Comparison of ENCODE assay signal across 12 mouse cellular contexts in genomic region chr7:64149747-64150146, GRCm38 (mm10). TPM values are rescaled to one million over a fixed set of nuclear protein-coding genes. Genes with fewer than 3 reads are reported as not detected.
DNase-seq lines count a peak whose midpoint lies in the region; ATAC-seq and TF ChIP-seq lines count a peak whose summit lies in the region.
"Had no signal": no experiment of that assay in that cellular context is flagged by ENCODE, and none has a peak within 500 bp of the region (broad histone marks: within the 10 kb centered on the region; RNA-seq: fewer than 3 reads in every experiment).

No protein-coding gene starts in this region.

- H3K27me3 ChIP-seq in hindbrain, embryonic 14.5 days (ENCODE audit: control insufficient read depth, insufficient read depth, low read length): no peaks in the 10 kb centered on the region
- H3K27me3 ChIP-seq in hindbrain, embryonic 10.5 days (ENCODE audit: insufficient read depth, poor library complexity, severe bottlenecking): no peaks in the 10 kb centered on the region
- H3K27me3 ChIP-seq: kidney, embryonic 15.5 days; stomach, embryonic 15.5 days had no signal

- H3K9me3 ChIP-seq in hindbrain, embryonic 14.5 days (ENCODE audit: control insufficient read depth, low read length): no peaks in the 10 kb centered on the region
- H3K9me3 ChIP-seq in hindbrain, embryonic 10.5 days: no peaks in the 10 kb centered on the region
- H3K9me3 ChIP-seq: kidney, embryonic 15.5 days; limb, embryonic 10.5 days; stomach, embryonic 15.5 days had no signal

- H3K4me1 ChIP-seq in hindbrain, embryonic 14.5 days (replicated peaks; ENCODE audit: control insufficient read depth, insufficient read depth, low read length): no peaks in the 10 kb centered on the region
- H3K4me1 ChIP-seq in hindbrain, embryonic 10.5 days (replicated peaks): no peaks in the 10 kb centered on the region
- H3K4me1 ChIP-seq in cortical plate, adult 2 months (ENCODE audit: control insufficient read depth, insufficient read depth, low read length): peaks cover 1% of the 10 kb centered on the region; the same call in 1 of the 2 replicates
- H3K4me1 ChIP-seq: kidney, embryonic 15.5 days; limb, embryonic 10.5 days; stomach, embryonic 15.5 days had no signal

- no peak overlapping the region for H3K4me3 ChIP-seq in hindbrain, embryonic 14.5 days (replicated peaks; ENCODE audit: low read length)
- no peak overlapping the region for H3K4me3 ChIP-seq in hindbrain, embryonic 10.5 days
- H3K4me3 ChIP-seq in cortical plate, adult 2 months (ENCODE audit: insufficient read depth, low read length): no peak overlapping the region
- H3K4me3 ChIP-seq: kidney, embryonic 15.5 days; limb, embryonic 10.5 days; stomach, embryonic 15.5 days had no signal

- peak; percentile 52 for DNase-seq in CD4-positive, CD25-positive, alpha-beta regulatory T cell, adult 2 months (ENCODE audit: low read depth, low spot score)
- DNase-seq in hindbrain, embryonic 14.5 days (ENCODE audit: low spot score): peak; percentile 35
- no peak for DNase-seq in hindbrain, embryonic 10.5 days (ENCODE audit: low spot score)
- peak; percentile 44 for DNase-seq in lung, postnatal 10 days
- no peak for DNase-seq in lung, postnatal 14 days
- no peak for DNase-seq in right cerebral cortex, postnatal 14 days

- ATAC-seq in CD4-positive, CD25-positive, alpha-beta regulatory T cell, adult 4 months: no peak
- no peak for ATAC-seq in hindbrain, embryonic 14.5 days (ENCODE audit: low FRiP score)

- 42% methylated on average over 2 of the region's 2 CpGs for WGBS in hindbrain, embryonic 14.5 days
- 50% methylated on average over 2 of the region's 2 CpGs for WGBS in hindbrain, embryonic 10.5 days

- no peak overlapping the region for H3K4me2 ChIP-seq in hindbrain, embryonic 14.5 days (replicated peaks)
- H3K4me2 ChIP-seq: kidney, embryonic 15.5 days; stomach, embryonic 15.5 days had no signal

- no peak for TF ChIP-seq POLR2A in cortical plate, adult 2 months (IDR thresholded peaks at IDR 0.05; ENCODE audit: extremely low read depth, insufficient read depth, low read length)

- no peaks in the 10 kb centered on the region for H3K36me3 ChIP-seq in hindbrain, embryonic 14.5 days (replicated peaks; ENCODE audit: control insufficient read depth, insufficient read depth)
- no peaks in the 10 kb centered on the region for H3K36me3 ChIP-seq in hindbrain, embryonic 10.5 days
- H3K36me3 ChIP-seq: kidney, embryonic 15.5 days; limb, embryonic 10.5 days; stomach, embryonic 15.5 days had no signal

- peak; percentile 47; the same call in 1 of the 2 replicates for TF ChIP-seq CTCF in cortical plate, adult 2 months (IDR thresholded peaks at IDR 0.05; ENCODE audit: extremely low read depth, insufficient read depth, low read length)

- no peak overlapping the region for H3K9ac ChIP-seq in hindbrain, embryonic 14.5 days
- H3K9ac ChIP-seq: kidney, embryonic 15.5 days; stomach, embryonic 15.5 days had no signal

- H3K27ac ChIP-seq in hindbrain, embryonic 14.5 days: no peak overlapping the region
- no peak overlapping the region for H3K27ac ChIP-seq in hindbrain, embryonic 10.5 days
- no peak overlapping the region for H3K27ac ChIP-seq in cortical plate, adult 2 months (ENCODE audit: insufficient read depth, low read length)
- H3K27ac ChIP-seq: kidney, embryonic 15.5 days; limb, embryonic 10.5 days; stomach, embryonic 15.5 days had no signal

RNA-seq across cellular contexts. Expression of gene Trpm1, which starts 3.9 kb away (rescaled TPM):
- polyA plus RNA-seq in CD4-positive, CD25-positive, alpha-beta regulatory T cell, adult 4 months (2017; shearing (Covaris generic)): 1 to 10 TPM; 9.7 to 9.9 TPM
- polyA plus RNA-seq in hindbrain, embryonic 14.5 days (2014; fragmentation: Nextera tagmentation; extraction: Ambion mirVana): 0.12 and 0.23 TPM in 2 replicates
- 2.0 and 6.1 TPM in 2 replicates for polyA plus RNA-seq in hindbrain, embryonic 10.5 days (2016; fragmentation: Nextera tagmentation; extraction: Ambion mirVana)
- polyA plus RNA-seq in cortical plate, adult 2 months (2012; rRNA removed): 0.15 TPM in 2 replicates
- polyA plus RNA-seq: heart, embryonic 14.5 days; kidney, embryonic 15.5 days had no signal

Comparison
In these comparisons a context has a peak if more than half of its experiments do, and no peak if none do; other contexts are left out.
1. DNase-seq: peak in CD4-positive, CD25-positive, alpha-beta regulatory T cell, adult 2 months (single experiment), hindbrain, embryonic 14.5 days (single experiment) and lung, postnatal 10 days (single experiment); none in hindbrain, embryonic 10.5 days (single experiment), lung, postnatal 14 days (single experiment) and right cerebral cortex, postnatal 14 days (single experiment).